Mouse (Mus musculus): ENCODE results near the gene Rabgap1l. TPM values are rescaled to one million over a fixed set of nuclear protein-coding genes. Genes with fewer than 3 reads are reported as not detected.
A peak's percentile ranks its signal among the peaks of the same experiment; 100 is the strongest.

Gene Rabgap1l
- total RNA-seq, 2 experiments from 2014 or later = 241 to 255 TPM

DNA sequence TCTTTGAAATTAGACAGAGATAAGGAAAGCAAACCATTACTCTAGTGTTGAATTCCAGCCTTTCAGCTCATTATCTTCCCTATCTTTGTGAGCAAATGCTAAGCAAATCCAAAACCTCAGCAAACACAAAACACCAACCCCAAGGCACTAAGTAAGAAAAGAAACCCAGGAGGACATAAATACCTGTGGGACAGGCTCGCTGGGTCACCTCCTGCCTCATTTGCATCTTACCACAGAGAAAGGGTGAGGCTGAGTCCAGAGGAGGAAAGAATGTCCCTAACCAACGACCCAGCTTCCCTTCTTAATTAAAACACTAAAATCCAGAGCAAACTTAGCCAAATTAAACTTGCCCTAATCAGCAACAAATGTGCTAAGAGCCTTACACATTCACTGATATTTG is 481.1 kb downstream of the Rabgap1l start:
- Histone ChIP-seq H3K27ac (no peak overlapping the region), H3K4me3 (no peak overlapping the region)
- no peak for TF ChIP-seq CTCF (conservative IDR thresholded peaks at IDR 0.05)
- no peak for DNase-seq (ENCODE audit: low spot score in 2 of 2)

DNA sequence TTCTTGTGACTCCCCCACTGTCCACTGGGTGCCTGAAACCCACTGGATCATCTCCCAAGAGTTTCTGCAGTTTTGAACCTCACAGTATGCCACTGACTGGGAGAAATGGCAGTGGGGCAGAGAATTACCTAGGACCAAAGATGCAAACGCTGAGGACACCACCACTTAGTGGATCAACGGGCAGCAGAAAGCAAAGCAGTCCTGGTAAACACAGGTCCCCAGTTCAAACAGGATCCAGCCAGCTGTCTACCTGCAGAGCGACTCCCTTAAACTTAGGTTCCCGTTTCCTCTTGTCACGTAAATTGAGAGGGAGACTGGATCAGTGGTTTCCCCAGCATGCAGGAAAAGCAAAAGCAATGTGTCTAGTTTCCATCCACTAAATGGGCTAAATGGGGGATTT is 483.1 kb downstream of the Rabgap1l start:
- no peak for DNase-seq (ENCODE audit: low spot score in 2 of 2)
- TF ChIP-seq CTCF (conservative IDR thresholded peaks at IDR 0.05) = 0 out of 2 replicates have a peak, but pooled peaks have one; percentile 5
- Histone ChIP-seq H3K4me3 (no peak overlapping the region), H3K27ac (no peak overlapping the region)

DNA sequence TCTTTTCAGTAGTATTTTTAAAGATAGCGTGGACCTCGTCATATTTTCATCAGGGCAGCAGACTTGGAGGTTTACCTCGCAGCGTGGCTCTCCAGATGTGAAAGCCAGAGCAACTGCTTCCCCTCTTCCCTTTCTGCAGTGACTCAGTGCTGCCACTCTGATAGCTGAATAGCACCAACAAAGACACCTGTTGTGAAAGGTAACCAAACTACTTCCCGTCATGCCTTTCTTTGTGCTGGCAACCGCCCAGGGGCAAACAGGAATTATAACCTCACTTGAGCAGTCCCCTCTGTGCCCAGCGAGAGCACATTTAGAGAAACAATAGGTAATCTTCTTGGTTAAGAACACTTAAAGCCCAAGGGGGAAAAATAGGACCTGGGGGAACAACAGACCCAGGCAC is 484.0 kb downstream of the Rabgap1l start:
- no peak for DNase-seq (ENCODE audit: low spot score in 2 of 2)
- no peak for TF ChIP-seq CTCF (conservative IDR thresholded peaks at IDR 0.05)

DNA sequence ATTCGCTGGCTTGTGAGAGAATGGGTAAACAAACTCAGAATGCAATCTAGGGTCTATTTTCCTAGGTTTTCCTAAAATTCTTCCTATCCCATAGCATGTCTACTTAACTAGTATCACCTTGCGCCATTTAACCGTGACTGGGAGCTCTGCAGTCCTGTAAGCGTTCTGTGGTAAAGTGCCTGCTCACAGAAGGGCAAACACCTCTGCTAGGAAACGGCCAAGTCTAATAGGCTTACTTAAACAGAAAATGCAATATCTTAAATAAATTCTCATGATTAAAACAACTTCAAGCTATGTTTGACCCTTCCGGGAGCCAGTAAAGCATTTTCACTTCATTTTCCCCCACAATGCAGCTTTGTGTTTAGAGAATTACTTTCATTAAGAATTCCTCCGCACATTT is 484.5 kb downstream of the Rabgap1l start:
- no peak overlapping the region for H3K27ac ChIP-seq
- TF ChIP-seq CTCF (conservative IDR thresholded peaks at IDR 0.05) = no peak
- no peak for DNase-seq (ENCODE audit: low spot score in 2 of 2)
- no peak overlapping the region for H3K4me3 ChIP-seq

More for the DNA sequence above, 484.0 kb downstream of the Rabgap1l start:
- Histone ChIP-seq H3K27ac (no peak overlapping the region), H3K4me3 (no peak overlapping the region)

DNA sequence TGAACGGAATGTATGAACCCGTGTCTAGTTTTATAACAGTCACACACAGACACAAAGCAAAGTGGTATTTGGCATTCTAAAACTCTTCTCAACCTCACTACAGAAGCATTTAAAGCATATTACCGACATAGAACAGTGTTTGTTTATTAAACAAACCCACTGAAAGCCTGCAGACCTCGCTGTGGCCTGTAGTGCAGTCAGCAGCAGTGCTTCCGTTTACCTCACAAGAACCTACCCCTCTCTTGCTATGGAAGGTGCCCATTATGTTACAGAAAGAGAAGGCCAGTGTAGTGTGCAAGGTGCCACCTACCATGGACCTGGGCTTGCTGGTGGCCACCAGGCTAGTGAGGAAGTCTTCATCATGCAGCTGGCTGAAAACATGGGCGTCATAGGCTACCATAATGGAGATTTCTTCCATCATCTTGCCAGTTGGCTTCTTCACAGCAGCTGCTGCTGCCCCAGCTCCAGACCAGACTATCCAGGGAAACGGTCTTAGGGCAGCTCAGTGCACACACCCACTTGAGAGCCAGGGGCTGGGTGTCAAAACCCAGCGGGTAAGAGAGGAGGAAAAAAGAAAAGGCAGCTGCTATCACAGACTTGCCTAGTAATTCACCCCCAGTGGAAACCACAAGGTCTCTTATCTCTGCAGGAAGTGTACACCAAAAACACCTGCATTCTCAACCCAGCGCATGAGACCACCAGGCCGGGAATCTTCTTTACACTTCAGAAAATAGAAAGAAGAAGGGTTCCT is 486.0 kb downstream of the Rabgap1l start:
- no peak overlapping the region for H3K27ac ChIP-seq
- TF ChIP-seq CTCF (conservative IDR thresholded peaks at IDR 0.05) = no peak

DNA sequence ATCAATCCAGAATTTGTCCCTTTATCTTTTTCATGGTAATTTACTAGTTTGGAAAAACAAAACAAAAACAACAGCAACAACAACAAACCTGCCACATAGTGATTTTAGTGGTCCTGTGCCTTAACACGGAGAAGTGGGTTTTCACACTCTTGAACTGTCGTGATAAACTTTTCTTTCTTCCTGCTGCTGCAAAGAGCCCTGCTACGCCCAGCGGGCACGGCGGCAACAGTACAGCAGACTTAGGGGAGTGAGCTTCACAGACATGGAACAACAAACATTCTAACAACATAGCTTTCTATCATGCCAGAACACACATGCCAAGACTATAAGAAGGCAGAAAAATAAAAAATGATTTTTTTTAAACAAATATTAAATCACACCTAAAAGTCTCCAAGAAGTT is 486.7 kb downstream of the Rabgap1l start:
- no peak for DNase-seq (ENCODE audit: low spot score in 2 of 2)
- Histone ChIP-seq H3K4me3 (no peak overlapping the region), H3K27ac (no peak overlapping the region)
- no peak for TF ChIP-seq CTCF (conservative IDR thresholded peaks at IDR 0.05)

More for the DNA sequence above, 486.0 kb downstream of the Rabgap1l start:
- no peak for DNase-seq (ENCODE audit: low spot score in 2 of 2)
- H3K4me3 ChIP-seq = no peak overlapping the region

DNA sequence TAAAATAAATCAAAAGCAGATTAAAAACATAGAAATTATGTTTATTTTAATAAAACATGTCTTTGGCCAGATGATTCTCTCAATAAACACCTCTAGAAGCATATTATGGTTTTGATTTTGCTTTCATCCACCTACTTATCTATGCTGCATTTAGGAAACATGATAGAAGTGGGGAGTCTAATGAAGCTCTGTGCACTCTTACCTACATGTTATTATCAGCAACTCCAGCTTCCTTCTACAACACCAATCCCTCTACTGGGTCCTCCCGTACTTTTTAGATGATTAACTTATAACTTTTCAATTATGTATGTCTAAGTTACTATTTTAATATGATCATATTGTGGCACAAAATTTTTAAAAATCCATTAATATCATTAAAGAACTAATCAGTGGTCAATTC is 487.2 kb downstream of the Rabgap1l start:
- Histone ChIP-seq H3K4me3 (no peak overlapping the region), H3K27ac (no peak overlapping the region)
- no peak for TF ChIP-seq CTCF (conservative IDR thresholded peaks at IDR 0.05)
- DNase-seq (ENCODE audit: low spot score in 2 of 2) = no peak

DNA sequence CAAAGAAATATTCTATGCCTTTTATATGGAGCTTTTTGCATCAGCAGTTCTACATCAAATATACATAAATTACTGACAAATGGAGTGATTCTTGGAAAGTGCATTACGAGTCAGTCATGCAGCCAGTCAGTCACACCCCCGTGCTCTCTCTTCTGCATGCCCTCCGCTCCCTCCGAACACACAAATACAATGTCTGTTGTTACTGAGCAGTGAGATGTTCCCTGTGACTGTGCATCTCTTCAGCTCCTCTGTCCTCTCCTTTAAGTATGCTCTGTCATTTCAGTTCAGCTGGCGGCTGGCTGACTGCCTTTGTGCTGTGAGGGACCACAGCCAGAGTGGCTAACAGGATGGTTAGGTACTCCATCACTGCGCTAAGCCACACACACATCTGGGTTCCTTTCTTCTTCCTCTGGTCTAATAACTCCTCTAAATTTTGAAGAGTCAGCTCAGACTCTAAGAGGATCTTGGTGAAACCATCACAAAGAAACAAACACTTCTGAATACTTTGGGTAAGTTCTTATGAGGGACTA is 488.0 kb downstream of the Rabgap1l start:
- no peak for DNase-seq (ENCODE audit: low spot score in 2 of 2)
- TF ChIP-seq CTCF (conservative IDR thresholded peaks at IDR 0.05) = no peak
- no peak overlapping the region for H3K4me3 ChIP-seq
- H3K27ac ChIP-seq = 0 out of 2 replicates have a peak overlapping the region, but pooled peaks have one; percentile 12

DNA sequence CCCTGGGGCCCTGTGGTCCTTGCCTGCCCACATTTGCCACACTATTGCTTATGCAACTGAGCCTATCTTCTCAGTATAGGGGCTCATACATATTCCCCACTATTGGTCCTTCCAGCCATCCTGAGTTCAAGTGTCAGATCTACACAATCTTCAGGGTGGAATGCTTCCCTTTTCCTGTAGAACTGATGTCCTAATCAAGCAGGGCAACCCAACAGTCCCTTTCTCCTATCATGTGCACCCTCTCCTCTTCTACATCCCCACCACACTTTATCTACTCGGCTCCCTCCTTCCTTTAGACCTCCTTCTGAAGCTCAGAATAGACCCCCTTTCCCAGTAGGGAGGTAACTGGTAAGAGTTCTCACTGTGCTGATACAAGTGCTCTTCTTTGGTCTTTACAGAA is 490.7 kb downstream of the Rabgap1l start:
- Histone ChIP-seq H3K27ac (peak overlapping the region; percentile 32; the same call in 1 of the 2 replicates), H3K4me3 (no peak overlapping the region)
- DNase-seq (ENCODE audit: low spot score in 2 of 2) = no peak
- no peak for TF ChIP-seq CTCF (conservative IDR thresholded peaks at IDR 0.05)

DNA sequence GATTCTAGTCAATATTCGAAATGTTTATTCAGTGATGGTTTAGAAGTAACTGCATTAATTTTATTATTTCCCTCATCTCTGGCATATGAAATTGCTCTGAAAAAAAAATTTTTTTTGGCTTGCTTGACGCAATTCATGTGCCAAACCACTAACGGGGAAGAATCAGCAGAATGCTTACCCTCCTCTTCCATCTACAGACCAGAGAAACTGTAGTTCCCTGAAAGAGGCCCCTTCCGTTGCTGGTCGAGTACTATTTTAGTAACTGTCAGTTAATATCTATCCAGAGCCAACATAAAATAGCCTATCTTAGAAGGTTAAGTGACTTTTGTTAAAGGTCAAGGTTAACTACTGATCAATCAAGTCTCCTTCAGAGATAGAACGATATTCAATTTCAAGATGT is 491.9 kb downstream of the Rabgap1l start:
- no peak for DNase-seq (ENCODE audit: low spot score in 2 of 2)
- Histone ChIP-seq H3K27ac (peak overlapping the region; percentile 68), H3K4me3 (no peak overlapping the region)
- TF ChIP-seq CTCF (conservative IDR thresholded peaks at IDR 0.05) = no peak

DNA sequence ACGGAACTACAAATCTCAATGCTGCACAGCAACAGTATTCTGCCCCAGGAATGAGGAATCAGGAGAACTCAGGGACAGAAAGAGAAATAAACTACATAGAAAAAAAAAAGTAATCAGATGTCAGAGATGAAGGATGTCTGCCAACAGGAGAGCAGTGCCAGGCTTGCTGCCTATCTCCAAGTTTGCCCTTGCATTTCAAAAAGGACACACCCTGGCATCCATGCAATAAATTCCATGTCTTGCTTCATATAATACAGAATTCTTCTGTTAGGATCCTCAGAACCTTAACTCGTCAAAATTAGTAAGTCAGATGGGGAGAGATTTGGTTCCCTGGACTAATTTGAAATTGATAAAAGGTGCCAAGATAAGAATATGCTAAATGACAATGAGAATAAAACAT is 492.3 kb downstream of the Rabgap1l start:
- TF ChIP-seq CTCF (conservative IDR thresholded peaks at IDR 0.05) = no peak
- DNase-seq (ENCODE audit: low spot score in 2 of 2) = no peak
- peak overlapping the region; percentile 68 for H3K27ac ChIP-seq
- no peak overlapping the region for H3K4me3 ChIP-seq

DNA sequence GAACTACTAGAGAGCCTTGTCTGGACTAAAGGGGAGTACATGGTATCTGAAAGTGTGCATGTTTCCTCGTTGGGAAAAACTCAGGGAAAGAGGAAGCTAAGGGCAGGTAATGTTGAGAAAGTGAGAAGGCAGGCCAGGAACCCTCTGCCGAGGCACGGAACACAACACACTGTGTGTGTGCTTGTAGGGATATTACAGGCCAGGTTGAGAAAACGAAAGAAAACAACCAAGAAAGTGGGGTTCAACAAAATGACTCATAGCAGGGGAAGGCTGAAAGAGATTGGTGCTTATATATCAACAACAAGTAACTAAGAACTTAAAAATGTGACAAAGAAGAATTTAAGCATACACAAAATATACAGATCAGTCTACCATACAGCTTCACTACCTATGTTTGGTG is 493.0 kb downstream of the Rabgap1l start:
- DNase-seq (ENCODE audit: low spot score in 2 of 2) = no peak
- Histone ChIP-seq H3K4me3 (no peak overlapping the region), H3K27ac (peak overlapping the region; percentile 68; the same call in 1 of the 2 replicates)
- TF ChIP-seq CTCF (conservative IDR thresholded peaks at IDR 0.05) = no peak

DNA sequence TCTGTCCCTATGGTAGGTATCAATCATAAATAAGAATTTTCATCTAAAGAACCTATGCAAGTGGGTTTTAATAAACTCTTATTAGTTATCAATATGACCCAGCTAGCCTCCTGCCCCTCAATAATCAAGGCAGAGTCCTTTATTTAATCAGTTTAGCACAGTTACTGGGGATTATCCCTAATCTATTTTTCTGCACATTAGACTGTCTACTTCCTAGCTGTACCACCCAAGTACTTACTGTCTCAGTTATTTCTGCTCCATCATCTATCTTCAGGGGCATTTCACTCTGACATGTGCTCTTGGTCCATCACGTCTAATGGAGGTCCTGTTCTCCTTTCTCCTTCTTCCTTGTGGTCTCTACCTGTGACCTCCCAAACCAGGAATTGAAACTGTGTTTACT is 494.1 kb downstream of the Rabgap1l start:
- TF ChIP-seq CTCF (conservative IDR thresholded peaks at IDR 0.05) = no peak
- no peak overlapping the region for H3K4me3 ChIP-seq
- no peak for DNase-seq (ENCODE audit: low spot score in 2 of 2)
- no peak overlapping the region for H3K27ac ChIP-seq

DNA sequence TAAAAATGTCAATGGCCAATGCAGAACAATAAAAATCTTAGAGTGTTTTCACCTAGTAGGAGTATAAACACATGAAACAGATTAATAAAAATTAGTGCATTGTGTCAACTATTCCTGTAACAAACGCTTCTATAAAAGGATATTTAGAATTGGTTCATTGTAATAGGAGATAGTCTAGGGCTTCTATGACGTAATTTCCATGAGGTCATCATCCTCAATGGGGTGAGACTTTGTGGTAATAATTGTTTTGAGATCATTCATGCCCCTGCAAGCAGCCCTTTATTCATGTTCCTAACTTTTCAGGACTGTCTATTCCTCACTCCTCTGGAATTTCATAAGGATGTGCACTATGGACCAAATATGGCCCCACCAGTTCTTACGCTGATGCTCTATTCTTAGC is 495.3 kb downstream of the Rabgap1l start:
- Histone ChIP-seq H3K4me3 (no peak overlapping the region), H3K27ac (peak overlapping the region; percentile 15; the same call in 1 of the 2 replicates)
- no peak for TF ChIP-seq CTCF (conservative IDR thresholded peaks at IDR 0.05)
- DNase-seq (ENCODE audit: low spot score in 2 of 2) = no peak
